Mouse (Mus musculus) heart, adult 2 months (tissue): ENCODE results near the gene Ppm1e.

Source experiments
- CTCF ChIP-seq: fragments of 200-600 bp; IDR thresholded peaks from 2 replicates; pipeline ENCODE4 v1.8.1; 2022; ENCODE audit warnings: antibody characterized with exemption, mild to moderate bottlenecking, moderate library complexity
- EP300 ChIP-seq: fragments of 200-500 bp; IDR thresholded peaks from 2 replicates; pipeline ENCODE4 v1.6.1; 2011; ENCODE audit warnings: low read depth, low read length, control low read depth; ENCODE audit not compliant: insufficient read depth
- POLR2A ChIP-seq: fragments of 200-500 bp; IDR thresholded peaks from 2 replicates; pipeline ENCODE4 v1.6.1; 2011; ENCODE audit warnings: mild to moderate bottlenecking, low read depth, low read length, control low read depth; ENCODE audit not compliant: insufficient read depth

- TF ChIP-seq POLR2A (no peak), EP300 (no peak), CTCF (no peak)
Observed at GRCm38 (mm10) chr11:87309329-87310074, 49.3 kb downstream of the Ppm1e start.
